Mouse (Mus musculus): ENCODE measurements at regions not wholly inside any gene's neighbourhood (a gene's known extent, or its start where the extent isn't known, plus 50 kb on each side); places are given as distances from the start of the nearest gene placed in this dataset.

DNA sequence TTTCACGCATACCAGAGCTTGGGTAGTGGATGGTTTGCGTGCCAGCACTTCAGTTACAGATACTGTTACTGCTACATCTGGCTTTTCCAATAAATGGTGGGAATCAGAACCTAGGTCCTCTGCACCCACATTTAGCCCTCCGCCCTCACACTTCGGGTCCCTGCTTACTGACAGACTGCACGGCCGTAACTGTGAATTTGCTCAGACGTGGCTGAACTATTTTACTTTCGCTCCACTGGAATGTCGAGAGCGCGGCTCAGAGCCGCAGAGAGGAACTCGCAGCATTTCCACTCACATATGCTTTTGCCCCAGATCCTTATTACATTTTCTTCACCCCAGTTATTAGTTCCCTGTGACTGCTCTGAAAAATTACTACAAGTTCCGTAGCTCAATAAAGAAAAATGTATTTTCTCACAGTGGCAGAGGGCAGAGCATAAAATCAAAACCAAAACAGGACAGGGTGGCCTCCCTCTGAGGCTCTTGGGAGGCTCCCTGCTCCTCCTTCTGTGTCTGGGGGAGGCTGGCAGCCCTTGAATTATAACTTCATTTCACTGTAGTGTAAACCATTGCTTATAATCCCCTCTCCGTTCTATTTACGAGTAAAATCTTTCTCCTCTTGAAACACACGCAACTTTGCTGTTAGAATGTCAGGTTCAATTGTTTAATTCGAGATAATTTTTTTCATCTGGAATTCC, 1024.7 kb downstream of the Fam19a2 start:
- TF ChIP-seq POLR2A (IDR thresholded peaks at IDR 0.05; ENCODE audit: low read depth, low read length) (no peak), CTCF (conservative IDR thresholded peaks at IDR 0.05; ENCODE audit: insufficient read depth, insufficient read length, low read depth, low read length) (no peak)
